Mouse (Mus musculus) liver, embryonic 11.5 days (tissue): Measurements from ENCODE around the gene Adamts14. TPM values are rescaled to one million over a fixed set of nuclear protein-coding genes. Genes with fewer than 3 reads are reported as not detected.

ENCODE experiments used
- ATAC-seq: fragments of 200-750 bp; cut with Nextera tagmentation; replicated peaks from 2 replicates; pipeline ENCODE4 v1.8.0; 2017; ENCODE audit warnings: moderate number of reproducible peaks, mild to moderate bottlenecking, moderate TSS enrichment, moderate library complexity; ENCODE audit not compliant: low FRiP score
- DNase-seq: peaks from one replicate; pipeline ENCODE4 v3.0.0-alpha.2; 2017; ENCODE audit warnings: low spot score
- H3K27ac ChIP-seq: fragments of 300-500 bp; sonication (generic); 2 replicates; pipeline ENCODE4 v1.5.1; 2014; ENCODE audit warnings: mild to moderate bottlenecking, low read depth, low read length, control low read depth
- H3K27me3 ChIP-seq: fragments of 300-500 bp; sonication (generic); replicated peaks from 2 replicates; pipeline ENCODE4 v1.6.1; 2014; ENCODE audit warnings: low read length, mixed read lengths; ENCODE audit not compliant: control insufficient read depth, insufficient read depth
- H3K36me3 ChIP-seq: fragments of 300-500 bp; sonication (generic); 2 replicates; pipeline ENCODE4 v1.6.1; 2014; ENCODE audit warnings: mild to moderate bottlenecking, low read length, moderate library complexity, mixed read lengths; ENCODE audit not compliant: control insufficient read depth, insufficient read depth
- H3K4me1 ChIP-seq: fragments of 300-500 bp; sonication (generic); replicated peaks from 2 replicates; pipeline ENCODE4 v1.6.1; 2014; ENCODE audit warnings: low read length, mixed read lengths; ENCODE audit not compliant: control insufficient read depth, insufficient read depth
- H3K4me2 ChIP-seq: fragments of 300-500 bp; sonication (generic); 2 replicates; pipeline ENCODE4 v1.6.1; 2014; ENCODE audit warnings: mild to moderate bottlenecking, control low read depth, moderate library complexity
- H3K4me3 ChIP-seq: fragments of 300-500 bp; sonication (generic); 2 replicates; pipeline ENCODE4 v1.5.1; 2014; ENCODE audit warnings: low read depth, low read length, control low read depth
- H3K9ac ChIP-seq: fragments of 300-500 bp; sonication (generic); 2 replicates; pipeline ENCODE4 v1.6.1; 2014; ENCODE audit warnings: low read depth, low read length, control low read depth
- H3K9me3 ChIP-seq: fragments of 300-500 bp; sonication (generic); 2 replicates; pipeline ENCODE4 v1.6.1; 2016; ENCODE audit warnings: low read length, inconsistent platforms, mixed read lengths; ENCODE audit not compliant: control insufficient read depth
- WGBS: fragments of 180-500 bp; shearing (Covaris S2); extraction: QIAGEN DNeasy Blood & Tissue Kit; methylation state at CpG from one replicate; pipeline ENCODE4 v1.1.7; 2014; 5-methylcytosine and 5-hydroxymethylcytosine counted together
- polyA plus RNA-seq: library from polyadenylated mRNA; unstranded; fragments of >200 nt; fragmentation: Nextera tagmentation; extraction: Ambion mirVana; gene quantifications from 2 replicates; pipeline ENCODE4 v1.2.1, GENCODE M21; 2014

Gene Adamts14
- polyA plus RNA-seq, 1 experiment from 2014 or later = 0.92 TPM

DNA sequence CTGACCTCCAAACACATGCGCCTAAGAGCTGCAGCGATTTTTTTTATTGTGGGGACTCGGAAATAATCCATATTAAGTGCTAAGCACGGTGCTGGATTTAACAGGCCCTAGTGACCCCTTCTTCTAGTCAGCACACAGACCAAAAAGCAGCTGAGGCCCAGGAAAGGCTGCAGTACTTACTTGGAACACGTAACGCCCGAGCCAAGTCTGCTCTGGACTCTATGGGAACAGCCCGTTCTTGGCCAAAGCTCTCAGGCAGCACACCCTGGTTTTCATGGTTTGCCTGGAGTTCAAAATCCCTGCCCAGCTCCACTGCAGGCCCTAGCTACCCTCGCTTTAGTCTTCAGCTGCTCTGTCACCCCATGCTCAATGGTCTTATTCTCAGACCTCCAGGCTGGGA is 78.6 kb downstream of the Adamts14 start:
- Histone ChIP-seq H3K27me3 (no peaks in the 10 kb centered on the region), H3K4me3 (no peak overlapping the region), H3K9ac (no peak overlapping the region), H3K4me2 (no peak overlapping the region), H3K4me1 (no peaks in the 10 kb centered on the region), H3K27ac (no peak overlapping the region), H3K9me3 (no peaks in the 10 kb centered on the region), H3K36me3 (no peaks in the 10 kb centered on the region)
- ATAC-seq (no peak), DNase-seq (no peak)
- WGBS = 79% methylated on average over 9 of the region's 9 CpGs

DNA sequence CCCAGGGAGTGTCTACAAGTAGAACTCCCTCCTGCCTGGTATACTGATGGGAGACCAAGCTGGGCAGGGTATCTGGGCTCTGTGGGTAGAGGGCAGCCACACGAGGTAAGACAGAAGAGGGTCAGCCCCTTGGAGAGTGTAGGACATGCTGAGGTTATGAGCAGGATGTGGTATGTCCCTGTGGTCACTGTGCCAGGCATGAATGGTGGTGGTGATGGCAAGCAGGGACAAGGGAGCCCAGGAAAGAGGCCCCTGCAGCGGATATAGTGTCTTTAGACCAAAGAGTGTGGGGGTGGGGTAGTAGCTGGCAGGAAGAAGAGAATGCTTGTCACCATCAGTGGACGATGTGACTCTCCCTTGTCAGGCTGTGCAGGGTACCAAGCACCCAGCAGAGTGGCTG is 85.2 kb downstream of the Adamts14 start:
- Histone ChIP-seq H3K27me3 (peaks cover 3% of the 10 kb centered on the region; the same call in 1 of the 2 replicates), H3K4me3 (no peak overlapping the region), H3K4me1 (no peaks in the 10 kb centered on the region), H3K4me2 (no peak overlapping the region), H3K9ac (no peak overlapping the region), H3K9me3 (no peaks in the 10 kb centered on the region), H3K27ac (no peak overlapping the region), H3K36me3 (no peaks in the 10 kb centered on the region)
- DNase-seq (no peak), ATAC-seq (no peak)
- WGBS = 62% methylated on average over 3 of the region's 3 CpGs

DNA sequence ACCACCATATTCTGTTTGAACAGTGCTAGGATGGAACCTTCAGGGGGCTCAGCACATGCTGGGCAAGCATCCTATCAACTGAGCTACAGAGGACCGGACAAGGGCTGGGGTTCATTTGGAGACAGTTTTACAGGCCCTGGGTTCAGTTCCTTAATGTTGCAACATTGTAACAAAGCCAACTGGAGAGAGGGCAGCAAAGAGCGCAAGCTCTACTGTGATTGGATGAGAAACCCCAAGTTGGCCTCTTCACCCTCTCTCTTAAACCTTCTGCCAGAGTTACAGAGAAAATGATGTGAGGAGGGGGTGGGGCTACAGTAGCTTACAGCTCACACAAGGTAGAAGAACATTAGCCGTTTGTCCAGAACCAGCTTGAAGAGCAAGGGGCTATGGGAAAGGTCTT is 86.2 kb downstream of the Adamts14 start:
- peaks cover 3% of the 10 kb centered on the region; the same call in 1 of the 2 replicates for H3K27me3 ChIP-seq
- WGBS = 75% methylated on average over 3 of the region's 3 CpGs

DNA sequence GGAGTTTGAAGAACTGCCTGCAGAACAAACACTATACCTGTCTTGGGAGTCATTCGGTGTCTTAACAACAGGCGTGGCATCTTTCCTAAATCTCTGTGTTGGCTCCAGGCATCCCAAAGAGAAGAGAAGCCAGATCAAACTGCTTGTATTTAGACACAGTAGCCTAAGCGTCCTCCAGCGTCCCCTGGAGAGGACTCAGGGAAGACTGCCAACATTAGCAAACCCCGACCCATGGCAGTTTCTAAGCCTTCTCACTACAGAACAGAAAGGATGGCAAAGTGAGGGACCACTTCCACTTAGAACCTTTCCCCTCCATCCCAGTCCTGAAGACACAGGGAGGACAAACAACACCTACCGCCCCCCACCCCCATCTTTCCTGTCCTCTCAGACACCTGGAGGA is 93.3 kb downstream of the Adamts14 start:
- Histone ChIP-seq H3K27me3 (peaks cover 15% of the 10 kb centered on the region; the same call in 1 of the 2 replicates), H3K4me1 (no peaks in the 10 kb centered on the region), H3K27ac (no peak overlapping the region), H3K36me3 (no peaks in the 10 kb centered on the region), H3K4me2 (no peak overlapping the region), H3K4me3 (no peak overlapping the region), H3K9me3 (no peaks in the 10 kb centered on the region), H3K9ac (no peak overlapping the region)
- ATAC-seq = no peak
- no peak for DNase-seq
- WGBS = 72% methylated on average over 6 of the region's 6 CpGs

More for the DNA sequence above, 86.2 kb downstream of the Adamts14 start:
- Histone ChIP-seq H3K9ac (no peak overlapping the region), H3K4me2 (no peak overlapping the region), H3K36me3 (no peaks in the 10 kb centered on the region), H3K4me1 (no peaks in the 10 kb centered on the region), H3K4me3 (no peak overlapping the region), H3K27ac (no peak overlapping the region), H3K9me3 (no peaks in the 10 kb centered on the region)
- DNase-seq (no peak), ATAC-seq (no peak)

DNA sequence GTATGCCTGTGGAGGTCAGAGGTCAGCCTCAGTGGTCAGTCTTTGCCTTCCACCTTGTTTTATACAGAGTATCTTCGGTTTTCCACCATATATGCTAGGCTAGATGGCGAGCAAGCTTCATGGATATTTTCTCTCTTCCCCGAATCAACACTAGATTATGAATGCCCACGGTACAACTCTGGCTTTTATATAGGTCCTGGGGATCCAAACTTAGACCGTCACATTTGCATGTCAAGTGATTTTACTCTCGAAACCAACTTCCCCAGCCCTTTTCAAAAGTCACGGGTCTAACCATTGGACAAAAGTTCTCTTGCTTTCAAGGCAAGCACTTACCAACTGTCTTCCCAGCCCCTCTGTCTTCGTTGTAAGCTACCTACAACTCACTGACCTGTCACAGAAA is 94.6 kb downstream of the Adamts14 start:
- Histone ChIP-seq H3K27ac (no peak overlapping the region), H3K9ac (no peak overlapping the region), H3K4me2 (no peak overlapping the region), H3K4me1 (no peaks in the 10 kb centered on the region), H3K27me3 (peaks cover 15% of the 10 kb centered on the region; the same call in 1 of the 2 replicates), H3K4me3 (no peak overlapping the region), H3K36me3 (no peaks in the 10 kb centered on the region), H3K9me3 (no peaks in the 10 kb centered on the region)
- ATAC-seq = no peak
- DNase-seq = no peak
- 75% methylated on average over 8 of the region's 8 CpGs for WGBS

DNA sequence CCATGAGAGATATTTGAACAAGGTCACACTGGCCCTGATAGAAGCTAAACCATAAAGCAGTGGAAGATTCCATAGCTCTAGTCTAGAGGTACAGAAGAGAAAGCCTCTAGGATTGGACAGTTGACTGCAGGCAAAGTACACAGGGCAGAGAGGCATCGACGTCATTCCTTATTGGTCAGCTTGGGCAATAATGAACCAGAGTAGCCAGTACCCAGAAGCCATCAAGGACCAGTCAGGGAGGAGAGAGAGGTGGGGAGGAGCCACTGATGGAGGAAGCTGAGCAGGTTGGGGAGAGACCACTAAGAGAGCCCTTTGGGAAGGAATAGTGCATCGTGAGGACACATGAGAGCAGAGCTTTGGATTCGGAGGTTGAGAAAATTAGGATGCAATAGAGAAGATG is 95.5 kb downstream of the Adamts14 start:
- peaks cover 15% of the 10 kb centered on the region; the same call in 1 of the 2 replicates for H3K27me3 ChIP-seq
- DNase-seq (no peak), ATAC-seq (no peak)
- 84% methylated on average over 4 of the region's 4 CpGs for WGBS
- no peak overlapping the region for H3K4me2 ChIP-seq
- H3K27ac ChIP-seq = no peak overlapping the region
- H3K36me3 ChIP-seq = no peaks in the 10 kb centered on the region
- no peak overlapping the region for H3K4me3 ChIP-seq
- no peaks in the 10 kb centered on the region for H3K4me1 ChIP-seq
- H3K9me3 ChIP-seq = no peaks in the 10 kb centered on the region
- no peak overlapping the region for H3K9ac ChIP-seq

DNA sequence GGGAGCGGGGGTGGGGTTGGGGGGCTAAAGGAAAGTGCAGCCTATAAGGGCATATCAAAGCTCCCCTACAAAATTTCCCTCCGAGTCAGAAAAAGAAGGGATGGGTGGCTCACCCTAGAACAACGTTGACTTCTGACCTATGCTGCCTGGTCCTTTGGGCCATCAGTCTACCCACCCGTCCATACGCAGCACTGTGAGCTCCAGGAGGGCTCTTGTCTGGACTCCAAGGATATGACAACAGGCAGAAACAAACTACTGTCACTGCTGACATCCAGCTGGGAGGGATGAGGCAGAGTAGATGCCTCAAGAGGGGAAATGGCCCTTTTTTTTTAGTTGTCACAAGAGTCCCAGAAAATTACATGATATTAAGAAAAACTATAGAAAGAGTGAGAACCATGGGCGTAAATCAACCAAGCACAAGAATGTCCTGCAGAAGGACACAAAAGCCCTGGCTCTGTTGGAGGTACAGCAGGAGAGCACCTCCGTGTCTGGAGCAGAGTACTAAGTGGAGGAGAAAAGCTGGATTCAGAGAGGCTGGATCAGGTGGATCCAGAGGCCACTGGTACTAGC is 96.9 kb downstream of the Adamts14 start:
- peaks cover 15% of the 10 kb centered on the region; the same call in 1 of the 2 replicates for H3K27me3 ChIP-seq

DNA sequence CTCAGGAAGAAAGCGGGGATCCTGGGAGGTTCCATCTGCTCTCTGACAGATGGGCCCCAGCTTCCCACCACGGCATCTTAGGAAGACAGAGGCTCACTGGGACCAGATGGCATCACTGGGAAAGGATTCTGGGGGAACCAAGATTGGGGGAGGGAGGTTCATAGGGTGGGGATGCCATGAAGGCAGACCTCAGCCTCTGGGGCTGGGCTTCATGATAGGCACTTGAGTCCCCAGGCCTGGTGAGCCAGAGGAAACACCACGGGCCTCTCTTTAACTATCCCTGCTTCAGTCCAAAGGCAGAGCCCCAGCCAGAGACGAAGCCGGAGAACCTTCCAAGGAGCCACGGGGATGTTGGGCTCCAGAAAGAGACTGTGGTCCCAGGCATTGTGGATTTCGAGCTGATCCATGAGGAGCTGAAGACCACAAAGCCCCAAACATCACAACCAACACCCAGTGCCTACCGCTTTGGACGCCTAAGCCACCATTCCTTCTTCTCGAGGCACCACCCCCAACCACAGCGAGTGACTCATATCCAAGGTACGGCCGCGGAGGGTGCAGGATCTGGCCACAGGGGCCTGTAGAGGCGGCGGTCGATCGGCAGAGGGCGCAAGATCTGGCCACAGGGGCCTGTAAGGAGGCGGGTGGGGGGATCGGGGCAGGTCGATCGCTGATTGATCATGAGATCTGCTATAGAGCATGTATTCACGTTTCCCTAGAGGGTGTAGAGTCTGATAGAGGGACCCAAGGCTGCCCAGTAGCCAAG is 97.6 kb downstream of the Adamts14 start:
- WGBS = 15% methylated on average over 24 of the region's 24 CpGs
- Histone ChIP-seq H3K4me2 (peak overlapping the region; percentile 18), H3K36me3 (no peaks in the 10 kb centered on the region), H3K4me3 (no peak overlapping the region), H3K9me3 (no peaks in the 10 kb centered on the region), H3K9ac (no peak overlapping the region), H3K4me1 (no peaks in the 10 kb centered on the region), H3K27me3 (peaks cover 15% of the 10 kb centered on the region; the same call in 1 of the 2 replicates), H3K27ac (no peak overlapping the region)
- DNase-seq = peak; percentile 46
- ATAC-seq = no peak

More for the DNA sequence above, 96.9 kb downstream of the Adamts14 start:
- H3K36me3 ChIP-seq = no peaks in the 10 kb centered on the region
- ATAC-seq = no peak
- H3K9ac ChIP-seq = no peak overlapping the region
- H3K4me2 ChIP-seq = peak overlapping the region; percentile 18
- no peak overlapping the region for H3K4me3 ChIP-seq
- no peak overlapping the region for H3K27ac ChIP-seq
- no peaks in the 10 kb centered on the region for H3K4me1 ChIP-seq
- DNase-seq = no peak
- no peaks in the 10 kb centered on the region for H3K9me3 ChIP-seq
- WGBS = 49% methylated on average over 7 of the region's 7 CpGs
